Mouse (Mus musculus): Measurements from ENCODE around the gene Exoc7.

Exoc7 gene

DNA sequence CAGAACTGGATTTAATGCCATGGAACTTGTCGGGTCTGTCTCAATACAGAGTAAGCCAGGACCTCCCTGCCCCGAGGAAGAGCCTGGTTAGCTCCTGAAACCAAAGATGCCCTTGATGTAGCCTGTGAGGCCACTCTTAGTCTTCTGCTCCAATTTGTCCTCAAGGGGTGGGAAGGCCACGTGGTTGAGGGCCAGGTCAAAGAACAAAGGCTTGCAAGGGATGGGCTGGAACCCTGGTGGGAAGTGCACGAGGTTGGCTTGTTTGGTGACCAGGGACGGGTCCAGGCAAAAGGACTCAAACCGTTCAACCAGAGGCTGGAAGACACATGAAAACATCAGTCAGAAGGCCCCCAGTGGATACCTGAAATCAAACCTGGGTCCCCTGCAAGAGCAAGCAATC is 61.4 kb downstream of the Exoc7 start:
- TF ChIP-seq GATA4 (IDR thresholded peaks at IDR 0.05; ENCODE audit: insufficient replicate concordance, low read length) = no peak

GRCm38 (mm10) chr11:116244580-116244979 is 62.5 kb downstream of the Exoc7 start:
- TF ChIP-seq GATA4 (IDR thresholded peaks at IDR 0.05; ENCODE audit: insufficient replicate concordance, low read length) = no peak

GRCm38 (mm10) chr11:116241744-116242235 is 65.2 kb downstream of the Exoc7 start:
- TF ChIP-seq GATA4 (IDR thresholded peaks at IDR 0.05; ENCODE audit: insufficient replicate concordance, low read length) = no peak

DNA sequence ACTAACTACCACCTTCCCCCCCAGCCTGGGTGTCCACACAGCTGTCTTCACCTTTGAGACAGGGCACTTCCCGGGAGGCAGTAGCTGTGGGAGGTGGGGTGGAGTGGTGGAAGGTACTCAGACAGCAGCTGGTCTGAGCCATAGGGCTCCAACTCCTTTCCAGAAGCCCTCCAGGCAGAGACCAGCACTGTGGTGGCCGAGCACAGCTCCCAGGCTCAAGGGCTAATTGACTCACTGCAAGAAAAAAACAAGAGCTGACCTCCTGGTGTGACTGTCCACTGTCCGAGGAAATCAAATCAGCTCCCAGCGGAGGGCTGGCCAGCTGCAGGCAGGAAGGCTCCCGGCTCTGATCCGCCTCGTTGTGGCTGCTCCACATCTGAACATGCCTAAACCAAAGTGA is 67.2 kb downstream of the Exoc7 start:
- no peak for TF ChIP-seq GATA4 (IDR thresholded peaks at IDR 0.05; ENCODE audit: insufficient replicate concordance, low read length)

Measured in liver, adult (tissue).